Mouse (Mus musculus): Measurements from ENCODE around the gene Fuom. TPM values are rescaled to one million over a fixed set of nuclear protein-coding genes. Genes with fewer than 3 reads are reported as not detected.
"Not testable (repeated sequence)": the region's sequence is repeated elsewhere in the genome, so short reads cannot be mapped to it uniquely, and the experiment has no call there.

Gene Fuom
- 10 to 100 TPM; 45.3 to 68.5 TPM for total RNA-seq (2021)
- long read RNA-seq, experiment 1, transcript Fuom-201 (6 exons, 685 nt), result major isoform, 43 of 63 reads
- long read RNA-seq, experiment 1, partial matches to known transcripts, result 5 of 63 reads
- long read RNA-seq, experiment 1, other reads (novel, unspliced or antisense), result 10 of 63 reads
- long read RNA-seq, experiment 2, transcript Fuom-201 (6 exons, 685 nt), result major isoform, 22 of 30 reads
- long read RNA-seq, experiment 2, partial matches to known transcripts, result 1 of 30 reads
- long read RNA-seq, experiment 2, other reads (novel, unspliced or antisense), result 4 of 30 reads

DNA sequence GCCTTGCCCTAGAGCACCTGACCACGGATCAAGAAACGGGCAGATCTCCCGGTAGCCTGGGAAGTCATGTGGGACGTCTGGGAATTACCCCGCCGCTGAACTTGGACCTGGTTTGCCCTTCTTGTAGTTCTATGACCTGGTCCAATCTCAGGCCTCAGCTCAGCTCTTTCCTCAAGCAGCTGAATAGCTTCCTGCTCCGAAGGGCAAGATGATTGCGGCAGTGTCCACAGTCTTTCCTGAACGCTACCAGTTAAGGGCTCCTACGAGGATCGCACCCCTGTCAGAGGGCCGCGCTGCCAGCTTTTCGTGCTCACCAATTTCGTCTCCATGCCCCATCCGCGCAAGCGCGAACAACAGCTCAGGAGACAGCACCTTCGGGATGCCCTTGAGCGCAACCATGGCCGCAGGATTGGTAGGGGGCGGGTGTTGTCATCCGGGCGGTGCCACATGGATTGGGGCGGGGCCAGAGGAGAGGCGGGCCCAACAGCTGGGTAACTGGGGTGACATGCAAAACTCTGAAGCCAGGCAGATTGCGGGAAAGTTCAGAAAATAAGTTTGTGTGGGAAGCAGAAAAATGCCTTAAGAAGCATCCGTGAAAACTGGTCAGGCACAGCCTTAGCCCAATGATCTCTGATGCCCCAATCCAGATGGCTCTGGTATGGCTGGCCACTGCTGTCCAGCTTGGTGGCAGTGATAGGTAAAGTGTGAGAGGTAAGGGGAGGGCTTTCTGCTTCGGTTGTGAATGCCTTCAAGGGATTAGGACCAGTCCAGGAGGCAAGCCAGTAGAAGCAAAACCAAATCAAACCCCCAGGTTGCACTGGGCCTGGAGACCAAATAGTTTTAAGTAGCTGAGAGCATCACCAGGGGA, at the start of gene Fuom:
Gene Fuom, minus strand, starts transcription at position 449 of the 868 bp plus-strand sequence.
- peak; percentile 96 for DNase-seq

DNA sequence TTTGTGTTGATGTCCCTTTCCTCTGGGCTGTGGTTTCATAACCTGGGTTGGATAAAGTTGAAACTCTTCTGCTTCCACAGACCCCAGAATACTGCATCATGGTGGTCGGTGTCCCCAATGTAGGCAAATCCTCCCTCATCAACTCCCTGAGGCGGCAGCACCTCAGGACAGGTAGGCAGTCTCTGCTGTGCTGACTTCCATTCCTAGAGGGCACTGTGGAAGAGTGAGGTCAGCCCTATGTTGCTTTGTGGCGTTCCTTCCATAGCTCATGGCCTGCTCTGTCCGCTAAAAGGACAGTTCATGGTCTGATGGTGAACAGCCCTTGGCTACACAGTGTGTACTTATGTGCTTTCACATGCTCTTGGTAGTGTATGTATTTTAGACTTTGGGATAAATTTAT, 42.3 kb upstream of the Fuom start:
- no peak for DNase-seq

DNA sequence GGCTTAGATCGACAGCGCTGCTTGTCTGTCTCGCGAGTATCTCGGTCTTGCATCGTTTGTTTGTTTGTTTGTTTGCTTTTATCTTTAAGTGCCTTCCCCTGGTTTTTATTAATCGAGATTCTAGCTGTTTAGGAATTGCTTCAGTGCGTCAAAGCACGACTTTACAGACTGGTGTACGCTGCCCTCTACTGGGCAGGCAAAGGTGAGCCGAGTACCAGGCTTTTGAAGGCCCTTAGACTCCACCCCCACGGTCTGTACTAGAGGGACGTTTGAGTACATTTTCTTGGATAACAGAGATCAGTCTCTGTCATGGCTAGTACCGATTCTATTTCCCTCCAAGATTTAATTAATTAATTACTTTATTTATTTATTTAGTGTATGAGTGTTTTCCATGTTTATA, 39.1 kb upstream of the Fuom start:
- DNase-seq, result peak; percentile 75 to 84

DNA sequence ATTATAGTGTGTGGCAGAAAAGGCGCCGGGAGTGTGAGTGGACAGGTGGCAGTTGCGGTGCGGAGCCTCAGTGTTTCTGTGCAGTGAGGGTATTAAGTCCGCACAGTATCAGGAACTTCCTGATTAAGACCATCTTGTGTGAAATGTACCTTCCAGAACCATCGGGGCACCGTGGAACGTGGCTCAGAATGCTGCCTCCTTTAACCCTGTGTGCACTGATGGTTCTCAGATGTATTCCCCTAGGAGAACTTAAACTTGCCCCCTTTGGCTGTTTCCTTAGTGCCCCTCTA, 35.7 kb upstream of the Fuom start:
- DNase-seq, result no peak

DNA sequence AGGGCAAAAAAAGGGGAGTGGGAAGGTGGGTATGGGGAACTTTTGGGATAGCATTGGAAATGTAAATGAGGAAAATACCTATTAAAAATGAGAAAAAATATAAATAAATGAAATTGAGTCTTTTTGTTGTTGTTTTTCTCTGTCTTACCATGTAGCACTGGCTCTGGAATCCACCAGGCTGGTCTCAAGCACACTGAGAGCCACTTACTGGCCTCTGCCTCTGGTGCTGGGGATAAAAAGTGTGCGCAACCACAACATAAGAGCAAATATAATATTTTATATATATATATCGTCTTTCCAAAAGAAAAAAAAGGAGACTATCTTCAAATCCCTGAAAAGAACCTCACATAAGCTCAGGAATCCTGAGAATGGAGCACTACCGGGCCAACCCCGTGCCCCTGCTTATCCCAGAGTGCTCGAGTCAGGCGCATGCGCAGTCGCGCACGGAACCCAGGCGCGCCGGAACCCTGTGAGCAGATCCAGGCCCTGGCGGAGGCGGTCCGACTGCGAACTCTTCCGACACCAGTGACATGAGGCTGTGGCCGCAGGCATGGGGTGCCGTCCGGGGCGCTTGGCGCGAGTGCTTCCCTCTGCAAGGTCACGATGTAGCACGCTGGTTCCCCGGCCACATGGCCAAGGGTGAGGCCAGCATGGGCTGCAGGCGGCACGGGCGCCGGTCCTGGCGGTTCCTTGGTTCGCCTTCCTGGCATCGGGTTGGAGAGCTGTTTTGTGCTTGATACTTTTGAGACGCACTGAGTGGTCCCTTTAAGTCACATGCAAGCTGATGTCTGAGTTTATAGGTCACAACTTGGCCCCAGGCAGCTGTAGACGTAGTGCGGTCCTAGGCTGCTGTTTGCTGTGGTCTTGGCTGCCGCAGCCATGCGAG, 35.1 kb upstream of the Fuom start, which contains the start of gene Mtg1:
Gene Mtg1, plus strand, starts transcription at position 430 of the 886 bp plus-strand sequence.
- peak; percentile 96 to 97 for DNase-seq

DNA sequence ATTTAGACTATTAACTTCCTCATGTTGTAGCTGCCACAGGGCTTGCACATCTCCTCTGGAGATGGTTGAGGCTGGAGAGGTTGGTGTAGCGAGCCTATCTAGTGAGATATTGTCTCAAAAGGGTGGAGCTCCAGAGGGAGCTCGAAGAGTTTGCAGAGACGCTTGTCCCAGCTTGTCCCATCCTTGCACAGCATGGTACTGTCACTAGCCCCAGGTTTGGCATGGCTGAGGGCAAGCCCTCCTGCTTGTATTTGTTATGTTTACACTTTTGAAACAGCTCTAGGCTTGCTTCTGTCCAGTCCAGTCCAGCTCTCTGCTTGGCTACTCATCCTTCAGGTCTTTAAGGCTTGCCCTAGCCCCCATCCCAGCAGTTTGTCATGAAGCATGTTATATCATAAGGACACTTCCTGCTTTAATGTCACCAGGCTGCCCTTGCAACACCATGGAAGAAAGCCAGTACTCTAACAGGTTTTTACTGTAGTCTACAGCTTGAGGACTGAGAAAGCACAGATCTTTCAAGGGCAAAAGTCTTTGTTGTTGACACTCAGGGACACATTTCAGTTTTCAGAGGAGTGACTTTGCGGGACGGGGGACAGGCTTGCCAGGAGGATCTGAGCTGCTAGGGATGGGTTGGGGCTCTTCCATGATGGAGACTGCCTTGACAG, 33.0 kb upstream of the Fuom start:
- peak; percentile 37 to 44 for DNase-seq

DNA sequence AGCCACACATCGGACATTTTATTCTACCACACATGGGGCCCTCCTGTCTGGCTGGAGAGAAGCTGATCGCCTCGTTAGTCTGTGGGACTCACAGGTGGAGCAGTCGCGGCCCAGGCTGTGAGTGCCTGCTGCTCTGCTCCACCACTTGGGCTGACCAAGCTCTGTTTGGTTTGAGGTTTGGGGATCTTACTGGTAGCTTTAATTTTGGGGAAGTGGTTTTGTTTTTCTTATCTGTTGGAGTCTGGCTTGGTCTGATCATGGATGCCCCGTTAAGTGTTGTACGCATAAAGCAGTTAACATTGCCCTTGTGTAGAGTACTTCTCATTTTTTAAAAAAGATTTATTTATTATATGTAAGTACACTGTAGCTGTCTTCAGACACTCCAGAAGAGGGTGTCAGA, 31.8 kb upstream of the Fuom start:
- not testable (repeated sequence) for DNase-seq

DNA sequence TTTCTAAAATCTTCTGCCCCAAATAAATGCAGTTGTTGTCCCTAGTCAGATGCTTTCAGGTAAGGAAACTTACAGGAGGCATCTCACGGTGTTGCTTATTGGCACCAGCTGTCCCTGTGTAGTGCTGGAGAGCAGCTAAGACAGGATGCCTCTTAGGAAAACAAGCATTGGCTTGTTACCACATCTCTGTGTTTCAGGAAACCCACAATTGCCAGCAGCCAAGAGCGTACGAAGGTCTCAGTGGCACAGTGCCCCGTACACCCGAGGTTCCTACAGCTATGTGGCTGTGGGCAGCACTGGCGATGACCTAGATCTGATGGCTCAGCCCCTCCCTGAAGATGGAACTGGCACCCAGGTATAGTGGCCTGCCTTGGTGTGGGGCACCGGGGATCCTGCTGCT, 29.9 kb upstream of the Fuom start:
- not testable (repeated sequence) for DNase-seq

DNA sequence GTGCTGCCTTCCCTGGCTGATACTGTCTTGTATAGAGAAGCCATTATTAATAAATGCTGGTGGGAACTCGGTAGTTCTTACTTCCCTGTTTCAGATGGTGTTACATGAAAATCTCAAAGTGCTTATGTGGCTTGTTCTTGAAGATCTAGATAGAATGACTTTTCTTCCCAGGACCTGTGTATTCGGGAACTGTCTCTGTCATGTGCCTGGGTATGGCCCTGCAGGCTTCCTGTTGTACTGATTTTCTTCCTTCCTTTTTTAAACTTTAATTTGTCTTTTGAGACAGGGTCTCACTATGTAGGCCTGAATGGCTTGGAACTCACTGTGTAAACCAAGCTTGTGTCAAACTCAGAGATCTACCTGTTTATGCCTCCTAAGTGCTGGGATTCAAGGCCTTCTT, 25.7 kb upstream of the Fuom start:
- DNase-seq, result no peak

DNA sequence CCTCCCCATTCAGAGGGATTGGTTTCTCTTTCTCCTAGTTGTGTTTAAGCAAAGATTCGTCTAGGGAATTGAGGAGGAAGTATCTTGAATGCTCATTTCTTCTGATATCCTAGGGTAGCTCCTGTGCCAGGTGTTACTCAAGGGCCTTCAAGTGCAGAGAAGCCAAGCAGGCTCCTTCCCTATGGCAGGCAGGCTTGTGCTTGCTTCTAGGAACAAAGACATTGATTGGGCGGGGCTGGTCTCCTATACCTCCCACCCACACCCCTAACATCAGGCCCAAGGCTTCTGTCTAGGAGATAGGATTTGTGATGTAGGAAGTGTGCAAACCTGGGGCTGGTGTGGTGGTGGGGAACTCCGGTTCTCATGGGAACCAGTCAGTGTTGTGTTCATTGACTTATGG, 24.7 kb upstream of the Fuom start:
- DNase-seq, result no peak

DNA sequence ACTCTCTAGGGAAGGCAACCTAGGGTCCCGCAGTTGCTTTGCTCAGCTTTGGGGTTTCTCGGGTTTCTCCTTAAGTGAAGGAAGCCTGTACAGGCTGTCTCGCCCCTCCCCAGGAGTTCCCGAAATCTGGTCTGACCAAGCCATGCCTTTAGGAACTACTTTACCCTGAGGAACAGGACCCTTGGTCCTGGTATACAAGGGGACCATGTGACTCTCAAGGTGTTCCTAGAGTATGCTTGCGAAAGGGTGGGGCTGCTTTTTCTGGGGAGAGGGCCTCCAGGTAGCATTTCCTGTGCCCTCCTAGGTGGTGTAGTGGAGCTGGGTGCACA, 23.7 kb upstream of the Fuom start:
- DNase-seq, result no peak

DNA sequence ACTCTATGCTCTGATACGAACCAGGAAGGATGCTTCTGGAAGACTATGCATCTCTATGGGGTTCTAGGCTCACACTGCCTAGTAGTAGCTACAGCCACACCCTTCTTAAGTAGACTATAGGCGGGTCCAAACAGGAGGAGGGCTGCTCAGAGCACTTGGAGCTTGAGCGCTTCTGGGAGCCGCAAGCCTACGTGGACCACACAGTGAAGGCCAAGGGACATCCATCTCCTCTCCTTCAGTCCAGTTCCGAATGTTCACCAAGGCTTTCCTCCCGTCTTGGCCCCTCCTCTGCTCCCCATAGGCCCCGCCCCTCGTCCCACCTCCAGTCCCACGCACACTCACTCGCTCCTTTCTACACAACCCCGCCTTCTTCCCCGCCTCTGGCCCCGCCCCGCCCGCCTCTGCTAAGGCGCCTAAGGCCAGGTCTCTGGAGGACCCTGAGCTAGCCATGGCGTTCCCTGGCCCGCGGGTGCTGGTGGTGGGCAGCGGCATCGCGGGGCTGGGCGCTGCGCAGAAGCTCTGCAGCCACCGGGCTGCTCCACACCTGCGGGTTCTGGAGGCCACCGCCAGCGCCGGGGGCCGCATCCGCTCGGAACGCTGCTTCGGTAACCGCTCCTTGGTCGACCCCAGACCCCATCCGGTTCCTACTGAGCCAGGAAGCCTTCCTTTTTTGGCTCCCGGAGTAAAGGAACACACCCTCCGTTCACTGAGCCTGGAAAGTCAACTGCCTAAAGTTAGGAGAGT, 23.2 kb upstream of the Fuom start:
- DNase-seq, result peak; percentile 95 to 98

DNA sequence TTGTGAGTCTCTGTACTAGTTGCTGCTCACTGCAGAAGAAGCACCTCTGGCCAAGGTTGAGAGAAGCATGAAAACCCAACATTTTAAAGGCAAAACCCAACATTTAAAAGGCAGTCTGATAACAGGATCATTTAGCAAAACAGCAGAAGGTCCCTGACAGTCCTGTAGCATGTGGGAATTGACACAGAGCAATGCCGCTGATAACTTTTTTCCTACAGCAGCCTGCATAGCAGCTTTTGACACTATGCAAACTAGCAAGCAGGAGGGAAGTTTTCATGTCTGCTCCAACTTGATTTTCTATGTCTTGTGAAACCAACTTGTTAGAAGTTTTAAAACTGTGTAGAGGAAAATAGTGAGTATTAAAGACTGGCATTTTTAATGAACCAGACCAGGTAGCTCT, 22.1 kb upstream of the Fuom start:
- no peak for DNase-seq

DNA sequence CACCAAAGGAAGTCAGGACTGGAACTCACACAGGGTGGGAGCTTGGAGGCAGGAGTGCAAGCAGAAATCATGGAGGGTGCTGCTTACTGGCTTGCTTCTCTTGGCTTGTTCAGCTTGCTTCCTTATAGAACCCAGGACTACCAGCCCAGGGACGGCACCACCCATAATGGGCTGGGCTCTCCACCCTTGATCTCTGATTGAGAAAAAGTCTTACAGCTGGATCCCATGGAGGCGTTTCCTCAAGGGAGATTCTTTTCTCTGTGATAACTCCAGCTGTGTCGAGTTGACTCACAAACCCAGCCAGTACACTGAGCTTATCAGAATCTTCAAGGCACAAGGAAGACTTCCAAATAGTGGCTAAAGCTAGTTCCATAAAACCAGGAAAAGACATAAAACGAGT, 20.5 kb upstream of the Fuom start:
- no peak for DNase-seq

DNA sequence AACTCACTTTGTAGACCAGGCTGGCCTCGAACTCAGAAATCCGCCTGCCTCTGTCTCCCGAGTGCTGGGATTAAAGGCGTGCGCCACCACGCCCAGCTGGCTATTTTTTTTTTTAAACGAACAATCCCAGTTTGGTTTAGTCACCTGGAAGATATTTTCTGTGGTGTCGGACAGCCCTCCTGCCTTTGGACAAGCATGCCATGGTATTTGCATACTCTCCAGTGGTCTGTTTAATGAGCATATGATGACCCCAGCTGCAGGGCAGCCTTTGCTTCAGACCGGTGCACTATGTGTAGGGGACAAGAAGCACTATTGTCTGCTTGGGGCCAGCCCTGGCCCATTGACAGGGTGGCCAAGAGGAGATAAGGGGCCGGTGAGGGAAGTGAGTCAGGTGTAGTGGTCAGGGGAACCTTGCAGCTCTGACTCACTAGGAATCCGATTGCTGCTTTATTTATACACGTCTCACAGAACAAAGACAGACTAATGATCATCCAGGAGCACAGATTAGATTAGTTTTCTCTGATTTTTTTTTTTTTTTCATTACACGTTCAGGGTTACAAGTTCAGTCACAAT, 19.2 kb upstream of the Fuom start:
- DNase-seq, result no peak

DNA sequence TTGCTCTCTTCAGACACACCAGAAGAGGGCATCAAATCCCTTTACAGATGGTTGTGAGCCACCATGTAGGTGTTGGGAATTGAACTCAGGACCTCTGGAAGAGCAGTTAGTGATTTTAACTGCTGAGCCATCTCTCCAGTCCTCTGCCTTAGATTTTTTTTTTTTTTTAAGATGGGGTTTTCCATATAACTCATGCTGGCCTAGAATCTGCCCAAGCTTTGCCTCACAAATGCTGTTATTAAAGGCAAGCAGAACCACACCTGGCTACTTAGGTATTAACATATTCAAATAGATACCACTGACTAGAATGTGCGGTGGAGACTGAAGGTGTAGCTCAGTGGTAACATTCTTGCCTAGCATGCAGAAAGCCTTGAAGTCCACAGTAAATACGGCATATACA, 18.2 kb upstream of the Fuom start:
- no peak for DNase-seq

DNA sequence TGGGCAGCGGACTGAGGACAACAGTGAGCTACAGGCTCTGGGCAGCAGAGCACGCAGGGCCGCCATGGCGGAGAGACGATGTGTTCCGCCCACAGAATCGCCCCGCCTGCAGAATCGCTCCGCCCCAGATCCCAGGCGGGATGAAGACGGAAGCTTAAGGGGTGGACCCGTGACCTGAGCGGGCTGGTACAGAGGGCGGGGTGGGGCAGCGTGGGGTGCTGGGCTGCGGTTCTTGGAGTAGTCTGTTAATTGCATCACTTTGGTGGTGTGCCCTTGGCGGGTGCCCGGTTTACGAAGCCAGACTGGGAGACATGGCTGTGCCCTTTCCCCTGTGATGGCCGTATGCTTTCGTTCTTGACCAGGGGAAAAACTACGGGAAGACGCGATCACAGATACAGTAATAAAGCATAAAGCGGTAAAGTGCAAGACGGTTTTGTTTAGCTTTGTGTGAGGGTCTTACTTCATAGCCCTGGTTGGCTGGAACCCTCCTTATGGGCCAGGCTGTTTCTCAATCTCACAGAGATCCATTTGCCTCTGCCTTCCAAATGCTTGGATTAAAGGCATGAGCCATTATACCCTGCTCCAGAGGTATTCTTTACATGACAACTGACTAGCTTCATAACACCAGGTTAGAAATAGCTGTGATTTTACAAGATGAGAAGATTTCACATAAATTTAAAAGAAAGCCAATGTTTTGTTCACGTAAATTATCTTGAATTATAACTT, 14.3 kb upstream of the Fuom start, which contains the start of gene Echs1:
Gene Echs1, minus strand, starts transcription at position 148 of the 726 bp plus-strand sequence.
- DNase-seq, result peak; percentile 95 to 96

DNA sequence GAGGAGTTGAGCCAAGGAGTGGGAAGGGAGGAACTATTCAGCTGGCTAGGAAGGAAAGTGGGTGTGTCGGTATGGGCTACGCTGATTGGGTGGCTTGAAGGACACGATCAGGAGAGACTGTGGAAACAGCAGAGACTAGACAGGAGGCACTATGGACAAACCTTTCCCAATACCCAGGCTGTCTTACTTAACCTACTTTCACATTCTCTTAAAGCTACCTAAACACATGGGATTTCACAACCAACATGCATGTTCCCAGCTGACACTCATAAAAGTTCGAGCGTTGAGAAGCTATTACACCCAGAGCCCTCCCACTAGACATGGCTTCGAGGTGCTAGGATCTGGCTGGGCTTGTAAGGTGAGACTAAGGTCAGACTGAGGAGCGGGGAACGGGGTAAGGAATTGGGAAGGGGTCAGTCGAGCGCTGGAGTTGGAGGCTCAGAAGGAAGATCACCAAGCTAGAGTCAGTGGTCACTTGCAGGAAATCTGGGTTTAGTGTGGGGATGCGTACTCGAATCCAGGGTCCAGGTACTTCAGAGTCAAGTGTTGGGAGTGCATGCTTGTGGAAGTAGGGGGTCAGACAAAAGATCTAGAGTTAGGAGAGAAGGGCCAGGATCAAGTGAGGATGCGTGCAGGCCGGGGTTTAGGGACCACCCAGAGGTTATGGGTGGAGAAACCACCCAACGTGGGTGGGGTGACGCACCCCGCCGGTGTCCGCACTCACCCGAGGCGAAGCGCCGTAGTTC, 13.5 kb upstream of the Fuom start, which contains the start of gene Paox:
Gene Paox, plus strand, starts transcription at position 217 of the 746 bp plus-strand sequence.
- peak; percentile 69 to 76 for DNase-seq

DNA sequence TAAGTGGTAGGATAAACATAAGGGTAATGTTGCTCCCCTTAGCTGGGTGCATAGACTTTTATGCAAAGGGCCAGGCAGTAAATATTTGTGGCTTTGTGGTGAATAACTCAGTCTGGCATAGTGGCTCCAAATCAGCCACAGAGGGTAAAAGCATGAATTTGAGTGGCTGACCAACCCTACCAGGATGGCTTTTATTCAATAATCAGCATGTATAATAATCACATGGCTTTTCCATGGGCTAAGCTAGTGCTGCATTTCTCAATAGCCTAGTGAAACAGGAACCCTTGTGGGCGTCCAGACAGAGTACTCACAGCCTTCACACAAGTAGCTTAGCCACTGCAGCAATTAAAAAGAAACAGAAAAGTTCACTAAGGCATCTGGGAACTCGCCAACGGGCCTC, 9.7 kb upstream of the Fuom start:
- no peak for DNase-seq
